ENCODE assay signal across 27 mouse cellular contexts in the genomic region with DNA sequence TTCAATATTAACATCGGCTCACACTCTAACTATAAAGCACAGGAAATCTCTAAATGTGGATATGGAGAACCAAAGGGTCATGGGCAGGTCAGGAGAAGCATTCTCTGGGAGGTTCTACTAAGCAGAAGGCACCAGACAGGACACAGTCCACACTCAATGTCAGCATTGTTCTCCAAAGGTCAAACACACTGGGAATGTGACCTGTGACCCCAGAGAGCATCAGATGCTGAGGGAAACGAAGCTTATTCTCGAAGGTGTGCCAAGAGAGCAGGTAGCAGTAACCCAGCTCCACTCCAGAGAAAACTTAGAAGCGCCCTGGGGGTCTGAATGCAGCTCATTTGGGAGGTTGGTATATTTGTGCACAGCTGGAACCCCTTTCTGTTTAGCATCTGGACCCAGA.
DNase-seq lines count a peak whose midpoint lies in the region; ATAC-seq lines count a peak whose summit lies in the region.
"Had no signal": no experiment of that assay in that cellular context is flagged by ENCODE, and none has a peak within 500 bp of the region (broad histone marks: within the 10 kb centered on the region; RNA-seq: fewer than 3 reads in every experiment).

No protein-coding gene starts in this region.

- H3K4me3 ChIP-seq in limb, embryonic 12.5 days (replicated peaks), result no peak overlapping the region
- H3K4me3 ChIP-seq in limb, embryonic 10.5 days, result no peak overlapping the region
- H3K4me3 ChIP-seq: embryonic facial prominence, embryonic 15.5 days; forebrain, embryonic 12.5 days; heart, embryonic 13.5 days; intestine, embryonic 15.5 days; kidney, embryonic 15.5 days; limb, embryonic 13.5 days; lung, embryonic 15.5 days; midbrain, embryonic 10.5 days; midbrain, embryonic 15.5 days had no signal

- peaks cover 31% of the 10 kb centered on the region for H3K4me1 ChIP-seq in limb, embryonic 12.5 days (replicated peaks)
- H3K4me1 ChIP-seq in limb, embryonic 10.5 days, result peaks cover 26% of the 10 kb centered on the region

- H3K27me3 ChIP-seq in limb, embryonic 12.5 days, result peaks cover 8% of the 10 kb centered on the region
- H3K27me3 ChIP-seq in limb, embryonic 10.5 days (ENCODE audit: low read depth, poor library complexity, severe bottlenecking), result peaks cover 65% of the 10 kb centered on the region
- H3K27me3 ChIP-seq: embryonic facial prominence, embryonic 15.5 days; heart, embryonic 13.5 days; intestine, embryonic 15.5 days; kidney, embryonic 15.5 days; limb, embryonic 13.5 days; lung, embryonic 15.5 days; midbrain, embryonic 15.5 days; Patski had no signal

- WGBS in limb, embryonic 12.5 days, result 36% methylated on average over 4 of the region's 4 CpGs
- WGBS in limb, embryonic 10.5 days, result 59% methylated on average over 4 of the region's 4 CpGs

- no peaks in the 10 kb centered on the region for H3K36me3 ChIP-seq in limb, embryonic 12.5 days
- H3K36me3 ChIP-seq in limb, embryonic 10.5 days, result no peaks in the 10 kb centered on the region
- H3K36me3 ChIP-seq: embryonic facial prominence, embryonic 15.5 days; forebrain, embryonic 12.5 days; intestine, embryonic 15.5 days; kidney, embryonic 15.5 days; limb, embryonic 13.5 days; lung, embryonic 15.5 days; midbrain, embryonic 15.5 days had no signal

- ATAC-seq in limb, embryonic 12.5 days (ENCODE audit: insufficient number of reproducible peaks, insufficient read depth, low FRiP score, low TSS enrichment, low read depth), result no peak
- ATAC-seq in monocyte, adult 5-6 weeks (replicated peaks; ENCODE audit: insufficient number of reproducible peaks, low FRiP score, low TSS enrichment, poor library complexity, severe bottlenecking), result no peak
- ATAC-seq in activated CD4-positive, CD25-positive, alpha-beta regulatory T cell, adult 4 months, result no peak
- ATAC-seq: forebrain, postnatal 0 days; hindbrain, postnatal 0 days; intestine, embryonic 15.5 days; midbrain, embryonic 15.5 days; Patski had no signal

- no peak overlapping the region for H3K4me2 ChIP-seq in limb, embryonic 12.5 days
- H3K4me2 ChIP-seq: embryonic facial prominence, embryonic 15.5 days; forebrain, embryonic 12.5 days; heart, embryonic 13.5 days; intestine, embryonic 15.5 days; kidney, embryonic 15.5 days; limb, embryonic 13.5 days; liver, embryonic 11.5 days; lung, embryonic 15.5 days; midbrain, embryonic 15.5 days had no signal

- intact Hi-C loops in heart, postnatal 25 days (cut with DNase I), result no loop called here

- H3K27ac ChIP-seq in limb, embryonic 12.5 days, result peak overlapping the region; percentile 42; the same call in 1 of the 2 replicates
- no peak overlapping the region for H3K27ac ChIP-seq in limb, embryonic 10.5 days
- H3K27ac ChIP-seq: embryonic facial prominence, embryonic 15.5 days; forebrain, embryonic 12.5 days; heart, embryonic 13.5 days; intestine, embryonic 15.5 days; kidney, embryonic 15.5 days; limb, embryonic 13.5 days; lung, embryonic 15.5 days; midbrain, embryonic 10.5 days; midbrain, embryonic 15.5 days had no signal

- H3K9me3 ChIP-seq in limb, embryonic 12.5 days, result peaks cover 4% of the 10 kb centered on the region; the same call in 1 of the 2 replicates
- H3K9me3 ChIP-seq in limb, embryonic 10.5 days (replicated peaks), result no peaks in the 10 kb centered on the region
- H3K9me3 ChIP-seq: embryonic facial prominence, embryonic 15.5 days; heart, embryonic 13.5 days; intestine, embryonic 15.5 days; kidney, embryonic 15.5 days; lung, embryonic 15.5 days; midbrain, embryonic 15.5 days had no signal

- peak; percentile 89 for DNase-seq in heart, adult 11 months
- DNase-seq in heart, postnatal 25 days (ENCODE audit: low spot score), result no peak
- DNase-seq in limb, embryonic 10.5 days (ENCODE audit: low spot score), result no peak
- DNase-seq in forelimb bud, embryonic 11.5 days (ENCODE audit: low read depth, low spot score), result peak; percentile 47
- DNase-seq: adrenal gland, postnatal 25 days; cerebellum, adult 18-20 months; cerebellum, postnatal 10 days; forebrain, postnatal 0 days; gastrocnemius, postnatal 25 days; heart, adult 18-20 months; heart, postnatal 10 days; right cerebral cortex, adult 18-20 months had no signal

- no peak overlapping the region for H3K9ac ChIP-seq in limb, embryonic 12.5 days (replicated peaks)
- H3K9ac ChIP-seq: embryonic facial prominence, embryonic 15.5 days; forebrain, embryonic 12.5 days; forebrain, postnatal 0 days; heart, embryonic 13.5 days; intestine, embryonic 15.5 days; kidney, embryonic 15.5 days; limb, embryonic 13.5 days; lung, embryonic 15.5 days; midbrain, embryonic 15.5 days had no signal

Comparison
In these comparisons a context has a peak if more than half of its experiments do, and no peak if none do; other contexts are left out.
1. DNase-seq: peak in heart, adult 11 months (single experiment) and forelimb bud, embryonic 11.5 days (single experiment); none in heart, postnatal 25 days (single experiment) and limb, embryonic 10.5 days (single experiment).